In genomic region chr16:10705396-10705795, GRCm38 (mm10) we compare ENCODE assay signal across 17 mouse cellular contexts.
"Had no signal": no experiment of that assay in that cellular context is flagged by ENCODE, and none has a peak within 500 bp of the region (broad histone marks: within the 10 kb centered on the region; RNA-seq: fewer than 3 reads in every experiment).

No protein-coding gene starts in this region.

- H3K9me3 ChIP-seq: liver, embryonic 13.5 days; liver, embryonic 15.5 days; lung, embryonic 15.5 days; megakaryocyte, embryonic 14.5 days; midbrain, embryonic 13.5 days; midbrain, embryonic 15.5 days; neural tube, embryonic 12.5 days had no signal

- H3K4me1 ChIP-seq: midbrain, embryonic 13.5 days; midbrain, embryonic 15.5 days; neural tube, embryonic 12.5 days had no signal

- H3K4me2 ChIP-seq: liver, embryonic 11.5 days; liver, embryonic 13.5 days; liver, embryonic 15.5 days; lung, embryonic 15.5 days; midbrain, embryonic 11.5 days; midbrain, embryonic 13.5 days; midbrain, embryonic 15.5 days; neural tube, embryonic 12.5 days had no signal

- DNase-seq: liver, embryonic 13.5 days; liver, postnatal 0 days; lung, adult 2 months; lung, postnatal 14 days; lung, postnatal 36 days; right cerebral cortex, postnatal 14 days; spleen, adult 18-20 months had no signal

- H3K27me3 ChIP-seq: liver, embryonic 13.5 days; liver, embryonic 15.5 days; lung, embryonic 15.5 days; megakaryocyte, embryonic 14.5 days; midbrain, embryonic 13.5 days; midbrain, embryonic 15.5 days; neural tube, embryonic 12.5 days had no signal

- H3K36me3 ChIP-seq: liver, embryonic 13.5 days; liver, embryonic 15.5 days; lung, embryonic 15.5 days; midbrain, embryonic 15.5 days; neural tube, embryonic 12.5 days had no signal

- H3K4me3 ChIP-seq: liver, embryonic 13.5 days; liver, embryonic 15.5 days; lung, embryonic 15.5 days; megakaryocyte, embryonic 14.5 days; midbrain, embryonic 13.5 days; midbrain, embryonic 15.5 days; neural tube, embryonic 12.5 days had no signal

- ATAC-seq: liver, postnatal 0 days; lung, postnatal 0 days; midbrain, embryonic 13.5 days; midbrain, embryonic 15.5 days had no signal

- H3K9ac ChIP-seq: liver, embryonic 13.5 days; liver, embryonic 15.5 days; liver, postnatal 0 days; lung, embryonic 15.5 days; midbrain, embryonic 13.5 days; midbrain, embryonic 15.5 days; neural tube, embryonic 12.5 days had no signal

- H3K27ac ChIP-seq: liver, embryonic 13.5 days; liver, embryonic 15.5 days; lung, embryonic 15.5 days; macrophage; midbrain, embryonic 13.5 days; midbrain, embryonic 15.5 days; neural tube, embryonic 12.5 days had no signal
